Mouse (Mus musculus): ENCODE results near the gene Crybb1. TPM values are rescaled to one million over a fixed set of nuclear protein-coding genes. Genes with fewer than 3 reads are reported as not detected.

The Crybb1 gene
- polyA plus RNA-seq, 1 experiment = 0.28 TPM

GRCm38 (mm10) chr5:112214419-112214818 lies 41.2 kb upstream of the Crybb1 start:
- H3K27me3 ChIP-seq (ENCODE audit: control insufficient read depth, insufficient read depth, low read length) = no peaks in the 10 kb centered on the region
- no peak overlapping the region for H3K4me3 ChIP-seq (ENCODE audit: control insufficient read depth, low read depth, low read length)
- no peak overlapping the region for H3K27ac ChIP-seq (ENCODE audit: control insufficient read depth, insufficient read depth, low read depth, low read length)
- TF ChIP-seq CTCF (IDR thresholded peaks at IDR 0.05; ENCODE audit: control insufficient read depth, insufficient read depth, insufficient replicate concordance, low read depth, low read length) (peak; percentile 73; the same call in 1 of the 2 replicates), POLR2A (IDR thresholded peaks at IDR 0.05; ENCODE audit: control insufficient read depth, low read depth, low read length) (no peak)
- peaks cover 9% of the 10 kb centered on the region for H3K4me1 ChIP-seq (ENCODE audit: control insufficient read depth, insufficient read depth, low read length)
- no peaks in the 10 kb centered on the region for H3K36me3 ChIP-seq (ENCODE audit: control insufficient read depth, insufficient read depth, low read length)

- no peak overlapping the region for H3K27ac ChIP-seq (ENCODE audit: control insufficient read depth, insufficient read depth, low read depth, low read length)
- no peaks in the 10 kb centered on the region for H3K36me3 ChIP-seq (ENCODE audit: control insufficient read depth, insufficient read depth, low read length)
- H3K27me3 ChIP-seq (ENCODE audit: control insufficient read depth, insufficient read depth, low read length) = no peaks in the 10 kb centered on the region
- peaks cover 9% of the 10 kb centered on the region for H3K4me1 ChIP-seq (ENCODE audit: control insufficient read depth, insufficient read depth, low read length)
- peak overlapping the region; percentile 79 for H3K4me3 ChIP-seq (ENCODE audit: control insufficient read depth, low read depth, low read length)
- TF ChIP-seq CTCF (IDR thresholded peaks at IDR 0.05; ENCODE audit: control insufficient read depth, insufficient read depth, insufficient replicate concordance, low read depth, low read length) (no peak), POLR2A (IDR thresholded peaks at IDR 0.05; ENCODE audit: control insufficient read depth, low read depth, low read length) (peak; percentile 67; the same call in 1 of the 2 replicates)
Measured at GRCm38 (mm10) chr5:112215291-112215751, 40.3 kb upstream of the Crybb1 start.

GRCm38 (mm10) chr5:112215801-112216251 lies 39.8 kb upstream of the Crybb1 start:
- H3K4me1 ChIP-seq (ENCODE audit: control insufficient read depth, insufficient read depth, low read length) = peaks cover 9% of the 10 kb centered on the region
- H3K27ac ChIP-seq (ENCODE audit: control insufficient read depth, insufficient read depth, low read depth, low read length) = peak overlapping the region; percentile 19; the same call in 1 of the 2 replicates
- H3K27me3 ChIP-seq (ENCODE audit: control insufficient read depth, insufficient read depth, low read length) = no peaks in the 10 kb centered on the region
- peak overlapping the region; percentile 79 for H3K4me3 ChIP-seq (ENCODE audit: control insufficient read depth, low read depth, low read length)
- TF ChIP-seq POLR2A (IDR thresholded peaks at IDR 0.05; ENCODE audit: control insufficient read depth, low read depth, low read length) (no peak), CTCF (IDR thresholded peaks at IDR 0.05; ENCODE audit: control insufficient read depth, insufficient read depth, insufficient replicate concordance, low read depth, low read length) (no peak)
- no peaks in the 10 kb centered on the region for H3K36me3 ChIP-seq (ENCODE audit: control insufficient read depth, insufficient read depth, low read length)

GRCm38 (mm10) chr5:112216335-112216734 lies 39.3 kb upstream of the Crybb1 start:
- Histone ChIP-seq H3K4me3 (ENCODE audit: control insufficient read depth, low read depth, low read length) (peak overlapping the region; percentile 79), H3K36me3 (ENCODE audit: control insufficient read depth, insufficient read depth, low read length) (no peaks in the 10 kb centered on the region), H3K27ac (ENCODE audit: control insufficient read depth, insufficient read depth, low read depth, low read length) (no peak overlapping the region), H3K4me1 (ENCODE audit: control insufficient read depth, insufficient read depth, low read length) (peaks cover 9% of the 10 kb centered on the region), H3K27me3 (ENCODE audit: control insufficient read depth, insufficient read depth, low read length) (no peaks in the 10 kb centered on the region)
- no peak for TF ChIP-seq POLR2A (IDR thresholded peaks at IDR 0.05; ENCODE audit: control insufficient read depth, low read depth, low read length)

GRCm38 (mm10) chr5:112217031-112217430 lies 38.6 kb upstream of the Crybb1 start:
- peaks cover 9% of the 10 kb centered on the region for H3K4me1 ChIP-seq (ENCODE audit: control insufficient read depth, insufficient read depth, low read length)
- TF ChIP-seq CTCF (IDR thresholded peaks at IDR 0.05; ENCODE audit: control insufficient read depth, insufficient read depth, insufficient replicate concordance, low read depth, low read length) (no peak), POLR2A (IDR thresholded peaks at IDR 0.05; ENCODE audit: control insufficient read depth, low read depth, low read length) (no peak)
- H3K36me3 ChIP-seq (ENCODE audit: control insufficient read depth, insufficient read depth, low read length) = no peaks in the 10 kb centered on the region
- peak overlapping the region; percentile 79 for H3K4me3 ChIP-seq (ENCODE audit: control insufficient read depth, low read depth, low read length)
- H3K27ac ChIP-seq (ENCODE audit: control insufficient read depth, insufficient read depth, low read depth, low read length) = no peak overlapping the region
- no peaks in the 10 kb centered on the region for H3K27me3 ChIP-seq (ENCODE audit: control insufficient read depth, insufficient read depth, low read length)

GRCm38 (mm10) chr5:112218679-112219078 lies 36.9 kb upstream of the Crybb1 start:
- peaks cover 9% of the 10 kb centered on the region for H3K4me1 ChIP-seq (ENCODE audit: control insufficient read depth, insufficient read depth, low read length)
- no peaks in the 10 kb centered on the region for H3K36me3 ChIP-seq (ENCODE audit: control insufficient read depth, insufficient read depth, low read length)
- H3K27ac ChIP-seq (ENCODE audit: control insufficient read depth, insufficient read depth, low read depth, low read length) = no peak overlapping the region
- TF ChIP-seq POLR2A (IDR thresholded peaks at IDR 0.05; ENCODE audit: control insufficient read depth, low read depth, low read length) (no peak), CTCF (IDR thresholded peaks at IDR 0.05; ENCODE audit: control insufficient read depth, insufficient read depth, insufficient replicate concordance, low read depth, low read length) (no peak)
- H3K27me3 ChIP-seq (ENCODE audit: control insufficient read depth, insufficient read depth, low read length) = no peaks in the 10 kb centered on the region
- H3K4me3 ChIP-seq (ENCODE audit: control insufficient read depth, low read depth, low read length) = no peak overlapping the region

- Histone ChIP-seq H3K27me3 (ENCODE audit: control insufficient read depth, insufficient read depth, low read length) (no peaks in the 10 kb centered on the region), H3K27ac (ENCODE audit: control insufficient read depth, insufficient read depth, low read depth, low read length) (no peak overlapping the region), H3K4me3 (ENCODE audit: control insufficient read depth, low read depth, low read length) (no peak overlapping the region), H3K4me1 (ENCODE audit: control insufficient read depth, insufficient read depth, low read length) (peaks cover 8% of the 10 kb centered on the region), H3K36me3 (ENCODE audit: control insufficient read depth, insufficient read depth, low read length) (no peaks in the 10 kb centered on the region)
- no peak for TF ChIP-seq CTCF (IDR thresholded peaks at IDR 0.05; ENCODE audit: control insufficient read depth, insufficient read depth, insufficient replicate concordance, low read depth, low read length)
- TF ChIP-seq POLR2A (IDR thresholded peaks at IDR 0.05; ENCODE audit: control insufficient read depth, low read depth, low read length) = no peak
Measured at GRCm38 (mm10) chr5:112219398-112219797, 36.2 kb upstream of the Crybb1 start.

- H3K27ac ChIP-seq (ENCODE audit: control insufficient read depth, insufficient read depth, low read depth, low read length) = no peak overlapping the region
- no peaks in the 10 kb centered on the region for H3K36me3 ChIP-seq (ENCODE audit: control insufficient read depth, insufficient read depth, low read length)
- H3K4me1 ChIP-seq (ENCODE audit: control insufficient read depth, insufficient read depth, low read length) = peaks cover 7% of the 10 kb centered on the region
- no peak overlapping the region for H3K4me3 ChIP-seq (ENCODE audit: control insufficient read depth, low read depth, low read length)
- TF ChIP-seq POLR2A (IDR thresholded peaks at IDR 0.05; ENCODE audit: control insufficient read depth, low read depth, low read length) (no peak), CTCF (IDR thresholded peaks at IDR 0.05; ENCODE audit: control insufficient read depth, insufficient read depth, insufficient replicate concordance, low read depth, low read length) (no peak)
- no peaks in the 10 kb centered on the region for H3K27me3 ChIP-seq (ENCODE audit: control insufficient read depth, insufficient read depth, low read length)
Measured at GRCm38 (mm10) chr5:112220203-112220602, 35.4 kb upstream of the Crybb1 start.

Measured in testis, adult 2 months (tissue).